Mouse (Mus musculus) liver, embryonic 11.5 days (tissue): Measurements from ENCODE around the gene Tex14. TPM values are rescaled to one million over a fixed set of nuclear protein-coding genes. Genes with fewer than 3 reads are reported as not detected.

Experiments
- ATAC-seq: fragments of 200-750 bp; cut with Nextera tagmentation; replicated peaks from 2 replicates; pipeline ENCODE4 v1.8.0; 2017; ENCODE audit warnings: moderate number of reproducible peaks, mild to moderate bottlenecking, moderate TSS enrichment, moderate library complexity; ENCODE audit not compliant: low FRiP score
- DNase-seq: peaks from one replicate; pipeline ENCODE4 v3.0.0-alpha.2; 2017; ENCODE audit warnings: low spot score
- H3K27ac ChIP-seq: fragments of 300-500 bp; sonication (generic); 2 replicates; pipeline ENCODE4 v1.5.1; 2014; ENCODE audit warnings: mild to moderate bottlenecking, low read depth, low read length, control low read depth
- H3K27me3 ChIP-seq: fragments of 300-500 bp; sonication (generic); replicated peaks from 2 replicates; pipeline ENCODE4 v1.6.1; 2014; ENCODE audit warnings: low read length, mixed read lengths; ENCODE audit not compliant: control insufficient read depth, insufficient read depth
- H3K36me3 ChIP-seq: fragments of 300-500 bp; sonication (generic); 2 replicates; pipeline ENCODE4 v1.6.1; 2014; ENCODE audit warnings: mild to moderate bottlenecking, low read length, moderate library complexity, mixed read lengths; ENCODE audit not compliant: control insufficient read depth, insufficient read depth
- H3K4me1 ChIP-seq: fragments of 300-500 bp; sonication (generic); replicated peaks from 2 replicates; pipeline ENCODE4 v1.6.1; 2014; ENCODE audit warnings: low read length, mixed read lengths; ENCODE audit not compliant: control insufficient read depth, insufficient read depth
- H3K4me2 ChIP-seq: fragments of 300-500 bp; sonication (generic); 2 replicates; pipeline ENCODE4 v1.6.1; 2014; ENCODE audit warnings: mild to moderate bottlenecking, control low read depth, moderate library complexity
- H3K4me3 ChIP-seq: fragments of 300-500 bp; sonication (generic); 2 replicates; pipeline ENCODE4 v1.5.1; 2014; ENCODE audit warnings: low read depth, low read length, control low read depth
- H3K9ac ChIP-seq: fragments of 300-500 bp; sonication (generic); 2 replicates; pipeline ENCODE4 v1.6.1; 2014; ENCODE audit warnings: low read depth, low read length, control low read depth
- H3K9me3 ChIP-seq: fragments of 300-500 bp; sonication (generic); 2 replicates; pipeline ENCODE4 v1.6.1; 2016; ENCODE audit warnings: low read length, inconsistent platforms, mixed read lengths; ENCODE audit not compliant: control insufficient read depth
- WGBS: fragments of 180-500 bp; shearing (Covaris S2); extraction: QIAGEN DNeasy Blood & Tissue Kit; methylation state at CpG from one replicate; pipeline ENCODE4 v1.1.7; 2014; 5-methylcytosine and 5-hydroxymethylcytosine counted together
- polyA plus RNA-seq: library from polyadenylated mRNA; unstranded; fragments of >200 nt; fragmentation: Nextera tagmentation; extraction: Ambion mirVana; gene quantifications from 2 replicates; pipeline ENCODE4 v1.2.1, GENCODE M21; 2014

Gene Tex14
- polyA plus RNA-seq, 1 experiment from 2014 or later = 0.32 TPM

- Histone ChIP-seq H3K9me3 (no peaks in the 10 kb centered on the region), H3K27me3 (no peaks in the 10 kb centered on the region), H3K4me1 (peaks cover 21% of the 10 kb centered on the region), H3K27ac (no peak overlapping the region), H3K4me3 (no peak overlapping the region), H3K36me3 (peaks cover 64% of the 10 kb centered on the region), H3K4me2 (no peak overlapping the region), H3K9ac (no peak overlapping the region)
- 88% methylated on average over 13 of the region's 13 CpGs for WGBS
- ATAC-seq = no peak
- DNase-seq = no peak
These were observed 194.7 kb downstream of the Tex14 start for GRCm38 (mm10) chr11:87599395-87600089.

DNA sequence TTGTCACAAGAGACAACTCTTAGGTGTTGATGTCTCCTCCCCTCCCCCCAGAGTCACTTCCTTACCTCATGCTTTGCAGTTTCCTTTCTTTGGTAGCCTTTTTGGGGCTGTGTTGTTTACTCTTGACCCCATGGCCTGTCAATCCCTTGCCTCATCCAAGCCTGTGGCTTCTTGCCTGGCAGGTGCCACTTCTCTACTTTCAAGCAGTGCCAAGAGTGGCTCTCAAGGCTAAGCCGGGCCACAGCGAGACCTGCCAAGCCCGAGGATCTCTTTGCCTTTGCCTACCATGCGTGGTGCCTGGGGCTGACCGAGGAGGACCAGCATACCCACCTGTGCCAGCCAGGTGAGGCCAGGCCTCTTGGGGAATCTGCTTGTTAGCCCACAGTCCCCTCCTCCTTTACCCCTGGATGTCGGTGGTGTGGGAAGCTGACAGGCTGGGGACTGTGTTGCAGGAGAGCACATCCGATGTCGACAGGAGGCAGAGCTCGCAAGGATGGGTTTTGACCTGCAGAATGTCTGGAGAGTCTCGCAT, 195.5 kb downstream of the Tex14 start:
- WGBS = 93% methylated on average over 10 of the region's 10 CpGs
- no peaks in the 10 kb centered on the region for H3K27me3 ChIP-seq
- peaks cover 14% of the 10 kb centered on the region for H3K4me1 ChIP-seq
- ATAC-seq = no peak
- no peak overlapping the region for H3K27ac ChIP-seq
- H3K4me3 ChIP-seq = no peak overlapping the region
- no peak overlapping the region for H3K4me2 ChIP-seq
- no peaks in the 10 kb centered on the region for H3K9me3 ChIP-seq
- no peak overlapping the region for H3K9ac ChIP-seq
- no peak for DNase-seq
- H3K36me3 ChIP-seq = peaks cover 72% of the 10 kb centered on the region

GRCm38 (mm10) chr11:87602234-87602633, 197.4 kb downstream of the Tex14 start:
- Histone ChIP-seq H3K36me3 (peaks cover 80% of the 10 kb centered on the region), H3K9ac (no peak overlapping the region), H3K4me3 (no peak overlapping the region), H3K4me1 (no peaks in the 10 kb centered on the region), H3K4me2 (no peak overlapping the region), H3K27ac (no peak overlapping the region), H3K9me3 (no peaks in the 10 kb centered on the region), H3K27me3 (no peaks in the 10 kb centered on the region)
- WGBS = 92% methylated on average over 9 of the region's 9 CpGs
- DNase-seq (no peak), ATAC-seq (no peak)

GRCm38 (mm10) chr11:87603571-87603970, 198.7 kb downstream of the Tex14 start:
- Histone ChIP-seq H3K27me3 (no peaks in the 10 kb centered on the region), H3K4me1 (no peaks in the 10 kb centered on the region), H3K9ac (no peak overlapping the region), H3K9me3 (no peaks in the 10 kb centered on the region), H3K4me3 (no peak overlapping the region), H3K27ac (no peak overlapping the region), H3K4me2 (no peak overlapping the region), H3K36me3 (peaks cover 79% of the 10 kb centered on the region)
- DNase-seq (no peak), ATAC-seq (no peak)
- WGBS = 93% methylated on average over 2 of the region's 2 CpGs

Other genes with a start within 250 kb of the Tex14 start
- 1.9 and 2.6 TPM in 2 replicates for gene Ppm1e, start 46.0 kb upstream of the Tex14 start, polyA plus RNA-seq
- 5.0 and 5.5 TPM in 2 replicates for gene Rad51c, start 111 bp upstream of the Tex14 start, polyA plus RNA-seq
- not detected in 2 replicates for gene Gm11492, start 161.6 kb downstream of the Tex14 start, polyA plus RNA-seq
- gene Sept4, start 163.8 kb downstream of the Tex14 start, polyA plus RNA-seq = 11.1 and 12.8 TPM in 2 replicates
- gene Mtmr4, start 187.1 kb downstream of the Tex14 start, polyA plus RNA-seq = 31.5 and 34.8 TPM in 2 replicates
- gene Hsf5, start 212.1 kb downstream of the Tex14 start, polyA plus RNA-seq = 0.08 and 0.10 TPM in 2 replicates